Mouse (Mus musculus): ENCODE measurements around the gene Adam30. TPM values are rescaled to one million over a fixed set of nuclear protein-coding genes. Genes with fewer than 3 reads are reported as not detected.

Adam30 gene
- polyA plus RNA-seq, 1 experiment: not detected

DNA sequence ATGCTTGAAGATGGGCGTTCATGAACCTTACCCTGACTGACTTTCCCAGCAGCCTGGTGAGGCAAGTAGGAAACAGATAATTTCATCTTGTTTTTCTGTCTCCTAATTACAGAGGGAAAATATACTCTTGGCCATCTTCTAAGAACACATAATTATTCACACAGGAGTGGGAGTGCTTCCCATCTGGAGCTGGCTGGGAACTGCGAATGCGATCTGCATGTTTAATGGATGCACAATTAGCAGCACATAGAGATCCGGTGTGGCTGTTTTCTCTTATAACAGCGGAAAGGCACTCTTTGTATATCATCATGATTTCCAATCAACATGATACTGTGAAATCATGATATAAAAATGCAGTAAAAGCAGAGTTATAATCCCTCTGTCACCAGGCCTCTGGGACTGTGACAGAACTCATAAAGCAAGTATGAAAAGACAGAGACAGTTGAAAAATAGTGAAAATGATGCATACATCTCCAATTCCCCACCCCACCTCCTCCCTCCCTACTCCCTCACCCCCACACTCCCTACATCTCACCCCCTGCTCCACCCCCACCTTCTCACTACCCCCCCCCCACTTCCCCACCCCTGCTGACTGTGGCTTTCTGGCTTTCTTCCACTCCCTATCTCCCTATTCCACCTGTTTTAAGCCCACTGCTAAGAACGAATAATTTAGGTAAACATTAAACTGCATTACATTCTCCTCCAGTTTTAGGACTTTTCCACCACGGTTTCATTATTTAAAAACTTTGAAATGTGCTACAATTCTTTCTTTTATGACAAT, 51.1 kb downstream of the Adam30 start:
- no peak for TF ChIP-seq CTCF (IDR thresholded peaks at IDR 0.05; ENCODE audit: low read depth, low read length)
- no peak for TF ChIP-seq POLR2A (IDR thresholded peaks at IDR 0.05; ENCODE audit: borderline replicate concordance, low read depth, low read length)
- Histone ChIP-seq H3K4me3 (ENCODE audit: insufficient read depth, low read length) (no peak overlapping the region), H3K4me1 (ENCODE audit: control insufficient read depth, insufficient read depth, low read length) (no peaks in the 10 kb centered on the region), H3K27ac (ENCODE audit: insufficient read depth, low read depth, low read length) (no peak overlapping the region)

Other genes with a start within 250 kb of the Adam30 start
- gene Notch2, start 147.1 kb upstream of the Adam30 start, polyA plus RNA-seq (2012; ENCODE audit: insufficient read depth, insufficient read length, missing spikeins): 69.2 and 82.2 TPM in 2 replicates
- gene Reg4, start 61.5 kb downstream of the Adam30 start, polyA plus RNA-seq (2012; ENCODE audit: insufficient read depth, insufficient read length, missing spikeins): not detected in 2 replicates
- not detected in 2 replicates for gene Hmgcs2, start 119.8 kb downstream of the Adam30 start, polyA plus RNA-seq (2012; ENCODE audit: insufficient read depth, insufficient read length, missing spikeins)
- gene Phgdh, start 179.4 kb downstream of the Adam30 start, polyA plus RNA-seq (2012; ENCODE audit: insufficient read depth, insufficient read length, missing spikeins): 3.3 and 3.8 TPM in 2 replicates
- gene Zfp697, start 221.8 kb downstream of the Adam30 start, polyA plus RNA-seq (2012; ENCODE audit: insufficient read depth, insufficient read length, missing spikeins): 0.25 TPM in 1 of 2 replicates, not detected in the other